Mouse (Mus musculus) C2C12 (cell line): ENCODE data around the gene Map3k5.

Experiments used
- CEBPB ChIP-seq: IDR thresholded peaks from one replicate; pipeline ENCODE4 v1.6.1; 2011; ENCODE audit warnings: low read depth, mild to moderate bottlenecking, control low read depth, moderate library complexity
- CTCF ChIP-seq: IDR thresholded peaks from one replicate; pipeline ENCODE4 v1.5.1; 2011; ENCODE audit not compliant: control insufficient read depth, insufficient read depth, insufficient read length
- FOSL1 ChIP-seq: IDR thresholded peaks from one replicate; pipeline ENCODE4 v1.8.0; 2011; ENCODE audit warnings: mild to moderate bottlenecking, low read length; ENCODE audit not compliant: poor library complexity, insufficient read depth, severe bottlenecking

- TF ChIP-seq FOSL1 (no peak), CEBPB (no peak), CTCF (no peak)
These were observed 124.6 kb downstream of the Map3k5 start for GRCm38 (mm10) chr10:20058841-20059240.
